Mouse (Mus musculus): Measurements from ENCODE around the gene Magi3.

Magi3 gene

DNA sequence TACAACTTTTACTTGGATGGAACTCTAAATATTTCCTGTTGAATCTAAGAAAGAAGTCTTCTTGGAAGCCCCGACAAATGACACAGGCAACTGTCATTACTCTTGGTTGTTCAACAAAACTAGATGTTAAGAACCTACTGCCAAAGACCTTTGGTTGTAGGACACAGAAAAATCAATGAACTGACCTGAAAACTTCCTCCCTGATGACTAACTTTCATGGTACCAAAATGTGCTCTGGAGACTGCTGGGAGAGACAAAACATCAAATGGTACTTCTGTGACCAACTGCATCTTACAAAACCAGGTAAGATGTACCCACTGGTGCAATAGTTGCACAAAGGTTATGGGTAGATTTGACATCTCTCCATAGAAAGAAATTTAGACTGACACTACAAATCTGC is 30.9 kb downstream of the Magi3 start:
- no peak for DNase-seq

DNA sequence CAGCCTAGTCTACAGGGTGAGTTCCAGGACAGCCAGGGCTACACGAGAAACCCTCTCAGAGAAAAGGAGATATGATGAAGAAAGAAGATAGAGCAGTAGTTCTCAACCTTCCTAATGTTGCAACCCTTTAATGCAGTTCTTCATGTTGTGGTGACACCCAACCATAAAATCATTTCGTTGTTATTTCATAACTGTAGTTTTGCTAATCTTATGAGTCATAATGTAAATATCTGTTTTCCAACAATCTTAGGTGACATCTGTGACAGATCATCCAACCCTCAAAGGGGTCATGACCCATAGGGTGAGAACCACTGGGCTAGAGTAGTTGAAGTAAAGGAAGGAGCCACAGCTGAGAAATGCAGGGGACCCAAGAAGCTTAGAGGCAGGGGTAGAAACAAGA is 35.9 kb downstream of the Magi3 start:
- no peak for DNase-seq

DNA sequence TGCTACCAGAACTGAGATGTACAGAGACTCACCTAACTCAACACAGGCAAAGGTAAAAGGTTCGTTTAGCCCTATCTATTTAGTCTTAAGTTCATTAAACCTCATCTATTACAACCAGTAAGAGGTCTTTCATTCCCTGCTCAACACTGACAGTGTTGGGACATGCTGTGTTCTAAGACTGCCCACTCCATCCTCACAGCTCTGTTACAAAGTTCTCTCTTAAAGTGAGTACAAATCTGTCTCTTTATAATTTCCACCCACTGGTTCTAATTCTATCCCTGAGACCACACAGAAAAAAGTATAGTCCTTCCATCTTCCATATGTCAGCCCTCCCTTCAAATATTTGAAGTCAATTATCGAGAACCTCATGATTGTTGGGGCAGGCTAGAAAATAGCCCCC is 36.5 kb downstream of the Magi3 start:
- no peak for DNase-seq

DNA sequence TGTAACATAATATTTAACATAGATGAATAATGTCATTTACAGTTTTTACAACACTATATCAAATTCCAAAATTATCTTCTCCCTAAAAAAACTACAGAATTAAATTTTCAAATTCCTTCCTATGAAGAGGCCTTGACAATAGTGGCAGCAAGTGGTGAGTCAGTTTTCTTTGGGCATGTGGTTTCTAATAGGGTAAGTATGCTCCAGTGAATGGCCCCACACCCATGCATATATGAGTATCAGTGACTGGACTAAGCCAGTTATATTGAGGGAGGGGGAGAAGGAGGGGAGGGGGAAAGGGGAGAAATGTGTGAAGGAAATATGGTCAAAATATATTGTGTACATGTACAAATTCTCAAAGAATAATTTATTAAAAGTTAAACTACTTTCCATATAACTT is 37.5 kb downstream of the Magi3 start:
- no peak for DNase-seq

DNA sequence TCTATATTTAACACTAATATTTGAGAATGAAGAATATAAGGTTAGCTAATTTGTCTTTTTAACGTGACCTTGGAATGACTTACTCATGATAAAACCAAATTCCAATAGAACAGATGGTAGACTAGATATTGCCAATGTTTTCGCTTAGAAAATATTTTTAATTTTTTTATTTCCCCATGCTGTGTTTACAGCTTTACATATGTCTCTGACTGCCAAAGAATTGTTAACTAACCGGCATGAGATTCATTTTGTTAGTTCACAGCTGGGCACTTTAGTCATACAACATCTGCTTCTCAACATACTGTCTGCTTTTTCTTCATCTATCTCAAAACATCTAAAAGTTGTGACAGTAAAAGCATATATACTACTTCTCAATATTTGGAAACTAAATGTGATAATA is 58.8 kb downstream of the Magi3 start:
- no peak for DNase-seq

DNA sequence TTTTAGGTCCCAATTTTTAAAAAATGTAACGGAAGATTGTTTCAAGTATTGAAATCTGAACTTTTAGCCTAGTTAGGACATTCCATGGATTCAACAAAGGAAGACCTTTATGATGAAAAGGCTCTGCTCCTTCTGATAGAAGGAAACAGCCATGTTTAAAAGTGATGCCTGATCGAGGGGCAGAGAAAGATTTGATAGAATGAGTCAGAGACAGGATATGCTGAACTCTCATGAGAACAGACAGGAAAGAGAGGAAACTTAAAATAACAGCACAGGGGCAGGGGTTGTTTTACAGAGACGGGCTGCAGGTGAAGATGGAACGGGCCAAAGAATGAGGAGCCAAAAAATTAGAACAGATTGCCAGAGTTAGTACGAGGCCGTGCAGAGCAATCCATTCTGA is 59.6 kb downstream of the Magi3 start:
- no peak for DNase-seq

DNA sequence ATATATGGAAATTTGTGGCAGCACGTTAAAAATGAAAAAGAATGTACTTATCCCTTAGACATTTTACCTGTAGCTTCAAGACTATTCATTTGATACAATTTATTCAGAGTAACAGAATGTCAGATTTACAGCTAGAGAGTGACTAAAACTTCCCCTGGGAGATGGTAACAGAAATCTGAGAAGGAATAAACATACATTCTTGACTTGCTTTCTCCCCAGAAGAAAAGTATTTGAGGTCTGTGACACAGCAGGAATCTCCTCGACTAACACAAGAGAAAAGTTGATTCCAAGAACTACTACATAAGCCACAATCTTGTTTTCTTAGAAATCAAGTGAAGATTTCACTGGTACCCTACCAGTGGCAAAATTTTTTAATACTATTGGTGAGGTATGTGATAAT is 70.0 kb downstream of the Magi3 start:
- DNase-seq: no peak

DNA sequence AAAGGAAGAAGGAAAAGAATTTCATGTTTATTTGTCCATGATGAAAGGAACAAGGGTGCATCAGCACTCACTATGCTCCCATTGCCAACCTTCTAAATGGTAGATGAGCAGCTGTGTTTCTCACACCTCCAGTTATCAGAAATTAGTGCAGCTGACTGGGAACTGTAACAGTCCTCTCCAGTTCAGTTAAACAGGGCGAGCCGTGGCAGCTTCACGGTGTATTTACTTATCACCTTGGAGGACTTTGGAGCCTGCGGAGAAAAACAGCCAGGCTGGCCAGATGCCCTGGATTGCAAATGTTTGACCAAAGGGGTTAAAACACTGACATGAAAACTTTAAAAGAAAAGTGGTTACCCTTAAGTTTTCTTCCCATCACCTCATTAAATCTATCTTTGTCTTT is 77.8 kb downstream of the Magi3 start:
- DNase-seq: no peak

DNA sequence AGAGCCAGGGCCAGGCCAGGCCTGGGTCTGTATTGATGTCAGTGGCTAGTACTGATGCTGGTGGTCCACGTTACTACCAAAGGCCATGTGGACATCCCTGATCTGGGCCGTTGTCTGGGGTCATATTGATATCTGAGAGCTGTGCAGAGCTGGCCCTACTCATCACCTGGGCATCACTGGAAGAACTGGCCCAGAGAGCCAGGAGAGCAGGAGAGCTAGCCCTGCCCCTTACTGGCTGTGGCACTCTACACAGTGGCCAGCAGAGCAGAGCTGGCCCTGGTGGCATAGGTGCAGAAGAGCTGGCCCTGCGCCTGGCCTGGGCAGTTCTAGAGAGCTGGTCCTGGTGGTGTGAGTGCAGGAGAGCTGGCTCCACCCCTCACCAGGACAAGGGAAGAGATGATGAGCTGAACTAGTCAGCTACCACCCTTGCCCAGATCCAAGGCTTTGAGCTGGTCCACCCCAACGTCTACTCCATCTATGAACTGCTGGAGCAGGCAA is 81.2 kb downstream of the Magi3 start:
- DNase-seq: no peak

DNA sequence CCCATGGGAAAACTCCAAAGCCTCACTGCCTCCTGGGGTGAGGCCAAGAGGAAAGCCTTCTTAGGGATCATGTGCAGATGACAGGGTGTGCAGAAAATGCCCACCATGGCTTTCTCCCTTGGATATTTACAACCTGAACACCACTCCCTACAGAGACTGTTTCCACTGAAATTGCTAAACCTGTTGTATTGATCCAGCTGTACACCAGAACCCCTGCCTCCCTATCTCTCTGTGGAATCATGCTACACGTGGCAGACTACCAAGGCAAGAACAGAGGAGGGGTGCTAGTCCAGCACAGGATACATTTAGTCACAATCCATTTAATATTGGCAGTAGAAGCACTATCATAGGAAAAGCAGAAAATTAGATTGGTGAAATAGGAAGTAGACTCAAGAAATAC is 94.5 kb downstream of the Magi3 start:
- DNase-seq: no peak

DNA sequence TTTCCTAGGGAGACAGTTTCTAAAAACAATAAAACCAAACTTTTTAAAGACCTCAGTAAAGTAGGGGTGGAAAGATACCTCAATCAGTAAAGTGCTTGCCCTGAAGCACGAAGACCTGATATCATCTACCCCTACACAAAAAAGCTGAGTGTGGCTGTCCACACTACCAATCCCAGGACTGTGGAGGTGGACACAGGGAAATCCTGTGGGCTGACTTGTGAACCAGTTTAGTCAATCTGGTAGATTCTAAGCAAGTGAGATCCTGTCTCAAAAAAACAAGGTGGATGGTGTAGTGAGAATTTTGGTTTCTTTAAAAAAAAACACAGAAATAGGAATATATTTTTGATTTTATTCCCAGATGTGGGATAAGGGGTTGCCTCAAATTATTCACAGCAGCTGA is 96.3 kb downstream of the Magi3 start:
- no peak for DNase-seq

DNA sequence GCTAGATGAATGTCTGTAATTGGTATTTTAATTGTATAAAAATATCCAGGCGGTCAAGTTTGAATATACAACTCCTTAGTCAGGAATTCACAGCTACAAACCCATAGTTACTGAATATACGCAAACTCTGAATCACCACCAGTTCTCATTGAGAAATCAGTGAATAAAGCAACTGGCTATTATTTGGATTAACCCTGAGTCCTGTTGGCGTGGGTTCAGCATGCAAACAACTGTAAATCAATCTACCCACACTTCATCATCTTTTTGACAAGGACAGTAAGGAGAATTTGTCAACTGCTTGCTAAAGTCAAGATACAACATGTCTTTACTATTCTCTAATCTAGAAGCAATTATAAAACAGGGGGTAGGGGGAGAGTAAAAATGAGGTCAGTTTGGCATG is 110.7 kb downstream of the Magi3 start:
- no peak for DNase-seq

DNA sequence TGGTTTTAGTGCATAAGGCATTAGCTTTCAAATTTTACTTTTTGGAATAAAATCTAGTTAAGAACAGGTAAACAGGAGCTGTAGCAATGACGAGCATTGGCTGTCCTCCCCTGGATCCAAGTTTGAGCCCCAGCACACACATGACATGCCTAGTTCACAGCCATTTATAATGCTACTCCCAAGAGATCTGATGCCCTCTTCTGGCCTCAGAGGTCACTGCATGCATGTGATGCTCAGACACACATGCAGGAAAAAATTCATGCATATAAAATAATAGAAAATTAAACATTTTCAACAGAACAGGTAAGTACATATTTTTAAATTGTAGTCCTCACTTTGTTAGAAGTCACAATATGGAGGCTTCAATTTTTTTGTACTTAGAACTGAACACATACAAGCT is 115.2 kb downstream of the Magi3 start:
- peak; percentile 83 for DNase-seq

DNA sequence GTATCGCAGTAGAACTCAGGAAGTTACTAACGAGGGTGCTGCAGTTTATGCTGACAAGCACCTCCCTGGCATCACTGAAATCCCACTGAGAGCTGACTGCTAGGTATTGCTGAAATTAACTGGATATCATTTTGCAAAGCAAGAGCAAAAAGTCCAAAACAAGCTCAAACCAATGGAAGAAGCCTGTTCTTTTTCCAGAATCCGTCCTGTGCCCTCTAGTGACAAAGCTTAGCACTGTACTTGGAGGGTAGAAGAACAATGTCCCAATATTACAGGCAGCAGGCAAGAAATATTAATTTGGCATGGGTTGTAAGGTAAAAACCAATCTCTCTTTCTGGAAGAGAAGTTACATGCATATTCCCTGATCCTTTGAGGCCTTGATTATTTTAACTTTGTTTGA is 118.5 kb downstream of the Magi3 start:
- DNase-seq: no peak

DNA sequence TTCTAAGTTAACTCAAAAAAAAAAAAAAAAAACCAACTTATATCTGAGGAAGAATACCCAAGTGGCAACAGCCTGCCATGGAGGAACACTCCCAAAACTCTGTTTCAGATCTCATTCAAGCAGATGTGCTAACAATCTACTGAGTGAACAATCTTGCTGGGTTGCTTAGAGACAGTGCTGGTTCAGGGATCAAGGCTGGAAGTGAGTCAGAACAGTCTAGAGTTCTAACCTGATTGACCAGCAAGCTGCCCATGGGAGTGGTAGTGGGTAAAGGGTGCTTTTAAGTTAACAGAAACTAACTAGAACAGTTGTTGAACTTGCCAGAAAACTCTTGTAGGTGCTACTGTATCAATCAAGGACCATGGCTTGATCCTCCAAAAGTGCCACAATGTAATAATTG is 118.9 kb downstream of the Magi3 start:
- DNase-seq: no peak

DNA sequence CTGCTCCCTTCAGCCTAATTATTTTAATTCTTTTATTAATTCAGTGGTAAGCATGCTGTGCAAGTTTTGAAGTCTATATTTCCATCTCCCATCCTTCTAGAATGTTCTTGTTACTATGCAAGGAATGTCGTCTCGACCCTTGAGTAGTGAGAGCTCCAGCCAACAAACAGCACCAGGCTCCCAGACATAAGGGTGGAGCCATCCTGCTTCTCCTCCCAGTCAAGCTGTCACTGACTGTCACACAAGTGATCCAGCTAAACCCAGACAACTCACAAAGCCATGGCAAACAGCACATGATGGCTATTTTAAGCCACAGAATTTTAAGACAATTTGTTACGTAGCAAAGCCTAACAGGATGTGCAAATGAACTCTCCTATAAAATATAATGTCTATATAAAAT is 124.2 kb downstream of the Magi3 start:
- DNase-seq: no peak

DNA sequence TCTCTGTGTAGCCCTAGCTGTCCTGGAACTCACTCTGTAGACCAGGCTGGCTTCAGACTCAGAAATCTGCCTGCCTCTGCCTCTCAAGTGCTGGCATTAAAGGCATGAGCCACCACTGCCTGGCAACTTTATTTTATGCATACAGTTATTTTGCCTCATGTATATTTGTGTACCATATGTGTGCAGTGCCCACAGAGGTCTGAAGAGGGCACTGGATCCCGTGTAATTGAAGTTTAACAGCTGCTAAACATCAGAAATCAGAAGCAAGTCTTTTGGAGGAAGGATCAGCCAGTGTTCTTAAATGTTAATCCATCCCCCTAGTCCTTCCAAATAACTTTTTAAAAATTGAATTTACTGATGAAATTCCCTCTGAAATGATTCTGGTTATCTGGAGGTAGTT is 125.5 kb downstream of the Magi3 start:
- peak; percentile 12 for DNase-seq

DNA sequence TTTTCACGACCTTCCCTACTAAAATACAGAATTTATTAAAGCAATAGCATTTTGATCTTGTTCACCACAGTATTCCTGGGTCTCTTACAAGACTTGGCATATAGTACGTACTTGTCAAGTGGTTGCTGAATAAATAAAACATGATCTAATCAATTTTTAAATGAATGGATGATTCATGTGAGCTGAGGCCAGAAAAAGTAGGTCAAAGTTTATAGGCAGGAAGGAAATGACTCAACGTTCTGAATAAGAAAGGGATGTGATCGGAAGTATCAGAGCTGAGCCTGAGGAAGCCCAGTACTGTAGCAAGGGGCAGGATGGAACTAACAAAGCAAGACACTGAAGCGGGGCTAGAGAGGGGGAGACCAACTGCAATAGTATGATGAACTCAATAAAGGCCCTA is 127.4 kb downstream of the Magi3 start:
- no peak for DNase-seq

DNA sequence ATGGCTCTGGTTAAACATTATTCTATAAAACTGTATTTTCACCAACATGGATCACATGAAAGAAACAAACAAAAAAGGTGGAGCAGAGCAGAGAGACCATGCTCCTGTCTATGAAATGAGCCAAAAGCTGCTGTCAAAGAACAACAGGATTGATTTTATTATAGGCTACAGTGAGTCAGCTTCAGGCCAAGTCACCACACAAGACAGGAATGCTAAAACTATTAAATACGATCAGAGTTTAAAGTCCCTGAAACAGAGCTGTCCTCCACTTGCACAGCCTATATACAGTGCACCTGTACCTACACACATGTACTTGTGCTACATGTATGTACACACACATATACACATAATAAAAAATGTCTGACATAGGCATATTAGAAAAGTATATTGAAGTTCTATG is 138.1 kb downstream of the Magi3 start:
- DNase-seq: no peak

DNA sequence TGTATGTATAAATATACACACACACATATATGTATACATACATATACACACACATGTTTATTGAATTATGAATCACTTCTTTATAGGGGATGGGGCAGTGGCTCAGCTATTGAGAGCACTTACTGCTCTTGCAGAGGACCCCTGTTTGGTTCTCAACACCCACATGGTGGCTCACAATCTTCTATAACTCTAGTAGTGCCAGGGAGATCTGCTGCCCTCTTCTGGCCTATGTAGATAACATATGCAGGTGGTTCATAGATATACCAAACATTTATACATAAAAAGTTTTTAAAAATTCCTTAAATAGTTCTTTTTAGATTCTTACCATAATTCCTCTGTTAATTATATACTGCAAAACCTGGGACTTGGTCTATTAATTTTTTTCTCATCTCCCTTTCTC is 141.4 kb downstream of the Magi3 start:
- no peak for DNase-seq

DNA sequence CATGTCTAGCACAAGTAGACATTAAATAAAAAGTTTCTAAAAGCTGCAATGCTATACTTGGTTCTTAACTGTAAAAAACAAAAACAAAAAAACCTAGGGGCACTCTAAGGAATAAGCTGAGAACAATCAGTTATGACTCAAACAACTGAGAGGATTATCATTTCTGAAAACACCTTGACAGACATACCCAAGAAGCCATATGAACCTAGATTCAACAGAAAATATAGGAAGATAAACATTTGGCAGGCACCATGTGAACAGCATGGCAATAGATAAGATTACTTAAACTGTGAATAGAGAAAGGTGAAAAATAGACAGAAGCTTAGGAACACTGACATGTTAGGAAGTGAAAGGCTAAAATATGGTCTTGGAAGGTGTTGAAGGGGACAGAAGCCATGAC is 150.8 kb downstream of the Magi3 start:
- no peak for DNase-seq

DNA sequence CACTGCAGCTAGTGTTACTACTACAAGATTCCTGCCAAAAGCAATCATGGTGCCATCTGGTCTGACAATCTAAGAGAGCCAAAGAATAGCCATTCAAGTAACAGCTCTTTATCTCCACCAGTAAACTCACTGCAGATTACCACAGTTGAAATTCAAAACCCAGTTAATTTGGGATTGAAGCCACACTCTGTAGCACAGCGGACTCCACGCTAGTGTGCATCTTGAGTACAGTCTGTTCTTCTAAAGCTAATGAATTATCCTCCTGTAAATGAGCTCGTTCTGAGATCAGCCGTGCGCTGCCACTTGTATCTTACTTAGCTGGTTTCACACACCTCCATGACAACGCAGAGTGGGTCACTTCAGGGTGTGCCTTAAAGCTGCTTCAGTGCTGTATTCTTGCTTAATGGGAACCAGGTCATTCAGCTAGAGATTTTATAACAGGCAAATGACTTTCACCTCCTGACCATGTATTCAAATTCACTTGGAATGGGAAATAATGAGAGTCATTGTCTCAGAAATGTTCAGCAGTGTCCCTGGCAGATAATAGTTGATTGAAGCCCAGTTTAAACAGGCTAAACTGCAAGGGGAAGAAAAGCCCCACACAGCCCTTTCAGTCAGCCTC is 161.1 kb downstream of the Magi3 start:
- no peak for DNase-seq

DNA sequence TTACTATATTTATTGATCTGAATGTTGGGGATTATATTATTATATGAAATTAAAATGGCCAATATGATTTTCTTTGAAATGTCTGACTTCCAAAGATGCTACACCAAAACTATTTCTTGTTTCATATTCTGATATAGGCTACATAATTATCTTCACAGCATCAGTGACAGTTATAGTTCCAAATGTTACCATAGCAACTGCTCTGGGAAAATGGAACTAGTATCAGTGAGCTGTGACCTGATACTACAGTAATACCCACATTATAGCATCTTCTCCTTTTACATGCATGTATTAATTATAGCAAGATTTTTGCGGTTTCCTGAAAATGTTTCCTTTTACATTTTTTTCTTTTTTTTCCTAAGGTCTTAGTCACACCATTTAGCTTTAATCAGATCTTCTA is 187.4 kb downstream of the Magi3 start:
- no peak for DNase-seq

DNA sequence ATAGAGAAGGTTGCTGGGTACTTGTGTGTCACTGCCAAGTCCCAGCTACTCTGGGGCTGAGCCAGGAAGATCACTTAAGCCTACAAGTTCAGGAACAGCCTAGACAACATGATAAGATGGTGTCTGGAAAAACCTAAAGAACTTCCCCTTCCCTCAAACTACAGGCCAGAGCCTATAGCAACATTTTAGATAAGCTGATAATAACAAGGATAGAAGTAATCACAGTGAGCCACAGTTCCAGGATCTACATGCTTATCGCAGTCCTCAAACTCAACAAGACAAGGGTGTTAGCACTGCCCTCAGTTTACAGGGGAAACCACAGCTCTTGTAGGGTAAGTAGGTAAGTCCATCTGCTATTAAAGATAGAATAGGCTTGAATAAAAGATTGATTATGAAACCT is 188.1 kb downstream of the Magi3 start:
- DNase-seq: no peak

DNA sequence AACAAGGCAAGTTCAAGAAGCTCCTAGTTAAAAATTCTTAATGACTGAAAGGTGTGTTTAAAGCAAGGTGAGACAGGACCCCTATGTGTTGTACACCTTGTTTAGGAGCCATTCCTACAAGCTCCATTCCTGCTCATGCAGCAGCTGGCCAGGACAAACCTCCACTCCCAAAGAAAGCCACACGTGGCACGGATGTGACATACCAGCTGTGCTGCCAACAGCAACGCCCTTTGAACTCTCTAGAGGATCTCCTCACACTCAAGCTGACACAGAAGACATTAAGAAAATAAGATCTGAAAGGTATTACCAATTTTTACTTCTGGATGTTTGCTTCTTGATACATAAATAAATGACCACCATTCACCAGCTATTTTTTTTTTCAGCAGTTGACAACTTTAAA is 193.2 kb downstream of the Magi3 start:
- DNase-seq: no peak

DNA sequence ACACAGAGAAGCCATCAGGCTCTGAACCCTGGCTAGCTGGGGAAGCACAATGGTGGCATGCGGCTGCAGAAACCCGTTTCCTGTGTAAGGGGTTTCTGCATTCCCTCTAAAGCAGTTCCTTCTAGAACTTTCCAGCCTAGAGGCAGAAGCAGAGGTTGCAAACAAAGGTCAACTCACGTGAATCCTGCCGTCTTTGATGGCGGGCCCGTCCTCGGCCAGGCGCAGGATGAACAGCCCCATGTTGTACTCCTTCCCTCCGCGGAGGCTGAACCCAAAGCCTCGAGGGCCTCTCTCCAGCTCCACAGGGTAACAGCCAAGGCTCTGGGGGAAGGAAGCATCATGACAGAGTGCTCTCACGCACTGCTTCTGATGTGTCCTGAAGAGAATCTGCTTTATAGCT is 200.1 kb downstream of the Magi3 start:
- no peak for DNase-seq
